Mouse (Mus musculus): ENCODE measurements around the gene Ifi47.
"Not testable (repeated sequence)": the region's sequence is repeated elsewhere in the genome, so short reads cannot be mapped to it uniquely, and the experiment has no call there.

Gene Ifi47

GRCm38 (mm10) chr11:49076001-49076757 is at the start of gene Ifi47:
TSS of gene Ifi47 (plus strand) at chr11:49076587.
- in situ Hi-C loops (cut with MseI, MboI), result loop anchor here (5.0 to 10.0 kb wide), 2 partner anchors 79 to 161 kb away; no protein-coding TSS in a partner anchor

GRCm38 (mm10) chr11:49050064-49050463 is 26.3 kb upstream of the Ifi47 start:
- in situ Hi-C loops (cut with MseI, MboI), result not testable (repeated sequence)

- in situ Hi-C loops (cut with MseI, MboI), result not testable (repeated sequence)
Measured at GRCm38 (mm10) chr11:49051093-49051891, 25.1 kb upstream of the Ifi47 start, which contains the start of gene 9930111J21Rik2. TSS of gene 9930111J21Rik2 (minus strand) at chr11:49051242.

- in situ Hi-C loops (cut with MseI, MboI), result not testable (repeated sequence)
Measured at GRCm38 (mm10) chr11:49051894-49052293, 24.5 kb upstream of the Ifi47 start.

- in situ Hi-C loops (cut with MseI, MboI), result not testable (repeated sequence)
Measured at GRCm38 (mm10) chr11:49060061-49060460, 16.3 kb upstream of the Ifi47 start.

- in situ Hi-C loops (cut with MseI, MboI), result not testable (repeated sequence)
Measured at GRCm38 (mm10) chr11:49061865-49062264, 14.5 kb upstream of the Ifi47 start.

GRCm38 (mm10) chr11:49063713-49064469 is 12.5 kb upstream of the Ifi47 start, which contains the start of gene Tgtp2:
TSS of gene Tgtp2 (minus strand) at chr11:49064206.
- in situ Hi-C loops (cut with MseI, MboI), result not testable (repeated sequence)

GRCm38 (mm10) chr11:49068358-49068757 is 8.0 kb upstream of the Ifi47 start:
- in situ Hi-C loops (cut with MseI, MboI), result loop anchor here in 1 of 2 experiments (5.0 kb wide), 1 partner anchor 71 kb away; no protein-coding TSS in a partner anchor

- in situ Hi-C loops (cut with MseI, MboI), result loop anchor here (5.0 to 10.0 kb wide), 2 partner anchors 80 to 162 kb away; no protein-coding TSS in a partner anchor
Measured at GRCm38 (mm10) chr11:49077012-49077411, 625 bp downstream of the Ifi47 start.

- in situ Hi-C loops (cut with MseI, MboI), result loop anchor here (5.0 to 10.0 kb wide), 2 partner anchors 81 to 164 kb away; no protein-coding TSS in a partner anchor
Measured at GRCm38 (mm10) chr11:49078719-49079118, 2.3 kb downstream of the Ifi47 start.

- in situ Hi-C loops (cut with MseI, MboI), result no loop called here
Measured at GRCm38 (mm10) chr11:49080636-49081035, 4.2 kb downstream of the Ifi47 start.

- in situ Hi-C loops (cut with MseI, MboI), result no loop called here
Measured at GRCm38 (mm10) chr11:49081356-49081755, 5.0 kb downstream of the Ifi47 start.

GRCm38 (mm10) chr11:49081886-49082285 is 5.5 kb downstream of the Ifi47 start:
- in situ Hi-C loops (cut with MseI, MboI), result no loop called here

- in situ Hi-C loops (cut with MseI, MboI), result no loop called here
Measured at GRCm38 (mm10) chr11:49083146-49083545, 6.8 kb downstream of the Ifi47 start.

- in situ Hi-C loops (cut with MseI, MboI), result no loop called here
Measured at GRCm38 (mm10) chr11:49083808-49084207, 7.4 kb downstream of the Ifi47 start.

GRCm38 (mm10) chr11:49084385-49084784 is 8.0 kb downstream of the Ifi47 start:
- in situ Hi-C loops (cut with MseI, MboI), result no loop called here

- in situ Hi-C loops (cut with MseI, MboI), result no loop called here
Measured at GRCm38 (mm10) chr11:49084875-49085274, 8.5 kb downstream of the Ifi47 start.

GRCm38 (mm10) chr11:49086858-49087361 is 10.5 kb downstream of the Ifi47 start:
- in situ Hi-C loops (cut with MseI, MboI), result no loop called here

GRCm38 (mm10) chr11:49087830-49088616 is 11.6 kb downstream of the Ifi47 start:
- in situ Hi-C loops (cut with MseI, MboI), result no loop called here

GRCm38 (mm10) chr11:49088990-49089652 is 12.7 kb downstream of the Ifi47 start:
- in situ Hi-C loops (cut with MseI, MboI), result no loop called here

Data from mouse trophoblast stem cell (cell line).